Mouse (Mus musculus) heart, postnatal 4 days (tissue): ENCODE measurements around the gene Sys1. TPM values are rescaled to one million over a fixed set of nuclear protein-coding genes. Genes with fewer than 3 reads are reported as not detected.

ENCODE experiments used
- DNase-seq: peaks from one replicate; pipeline ENCODE4 v3.0.0; 2021
- total RNA-seq, 2 experiments: library from RNA; stranded (reverse); gene quantifications; 2 replicates each; pipeline ENCODE4 v1.2.3; 2021

Sys1 gene
- total RNA-seq, 2 experiments from 2014 or later = 20.2 to 23.1 TPM

DNA sequence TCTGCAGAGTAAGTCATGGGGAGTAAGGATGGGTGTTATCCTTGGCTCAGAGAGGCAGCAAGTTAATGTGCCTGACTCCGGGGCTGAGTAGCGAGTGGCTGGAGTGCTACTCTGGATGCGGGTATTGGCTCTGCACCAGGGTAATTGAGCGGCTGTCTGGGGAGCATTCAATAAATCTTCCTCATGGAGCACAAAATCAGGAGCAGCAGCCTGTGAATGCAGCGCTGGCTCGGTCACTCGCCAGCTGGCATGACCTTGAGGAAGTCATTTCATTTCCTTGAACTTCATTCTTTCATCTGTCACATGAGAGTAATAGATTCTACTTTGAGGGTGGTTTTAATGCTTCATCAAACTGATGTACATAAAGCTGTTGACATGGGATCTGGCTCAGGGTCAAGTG lies 43.7 kb downstream of the Sys1 start:
- no peak for DNase-seq

DNA sequence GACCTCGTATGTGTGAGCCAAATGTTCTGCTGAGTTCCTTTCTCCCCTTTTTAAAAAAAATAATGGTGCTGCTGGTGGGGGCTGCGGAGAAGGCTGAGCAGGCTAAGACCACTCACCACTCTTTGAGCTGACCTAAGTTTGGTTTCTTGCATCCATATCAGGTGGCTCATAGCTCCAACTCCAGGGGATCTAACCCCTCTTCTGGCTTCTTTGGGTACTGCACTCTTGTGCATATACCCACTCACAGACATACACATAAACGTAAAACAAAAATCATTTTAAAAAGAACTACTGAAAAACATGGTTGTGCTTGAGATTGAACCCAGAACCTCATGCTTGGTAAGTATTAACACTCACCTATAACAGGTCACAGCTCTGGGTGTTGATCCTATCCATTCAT lies 48.2 kb downstream of the Sys1 start:
- DNase-seq = no peak

DNA sequence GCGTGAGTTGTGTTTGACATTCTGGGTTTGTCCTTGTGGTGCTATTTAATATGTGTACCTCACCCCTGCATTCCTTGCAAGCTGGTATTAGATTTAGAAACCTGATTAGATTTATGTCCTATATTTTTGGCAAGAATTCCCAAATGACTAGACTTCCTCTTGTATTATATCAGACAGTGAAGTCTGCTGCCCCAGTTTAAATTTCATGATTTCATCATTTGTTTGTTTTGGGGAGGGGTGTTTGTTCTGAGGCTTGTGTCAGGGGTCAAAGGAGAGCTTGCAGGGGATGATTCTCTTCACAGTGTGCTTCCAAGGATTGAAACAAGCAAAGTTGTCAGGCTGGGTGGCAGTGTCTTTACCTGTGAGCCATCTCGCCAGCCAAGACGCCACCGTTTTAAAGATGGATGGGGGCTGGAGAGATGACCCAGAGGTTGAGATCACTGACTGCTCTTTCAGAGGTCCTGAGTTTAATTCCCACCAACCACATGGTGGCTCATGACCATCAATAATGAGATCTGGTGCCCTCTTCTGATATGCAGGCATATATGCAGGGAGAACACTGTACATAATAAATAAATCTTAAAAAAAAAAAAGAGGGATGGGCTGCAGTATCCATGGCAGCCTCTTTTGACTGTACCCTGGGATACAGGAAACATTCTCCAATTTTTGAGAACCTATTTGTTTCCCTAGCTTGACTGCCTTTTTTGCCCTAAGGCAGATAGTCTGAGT lies 49.0 kb downstream of the Sys1 start:
- DNase-seq = no peak

- DNase-seq = no peak
Observed at GRCm38 (mm10) chr2:164507811-164508210, 51.0 kb downstream of the Sys1 start.

GRCm38 (mm10) chr2:164510621-164511190 lies 53.9 kb downstream of the Sys1 start:
- DNase-seq = no peak

DNA sequence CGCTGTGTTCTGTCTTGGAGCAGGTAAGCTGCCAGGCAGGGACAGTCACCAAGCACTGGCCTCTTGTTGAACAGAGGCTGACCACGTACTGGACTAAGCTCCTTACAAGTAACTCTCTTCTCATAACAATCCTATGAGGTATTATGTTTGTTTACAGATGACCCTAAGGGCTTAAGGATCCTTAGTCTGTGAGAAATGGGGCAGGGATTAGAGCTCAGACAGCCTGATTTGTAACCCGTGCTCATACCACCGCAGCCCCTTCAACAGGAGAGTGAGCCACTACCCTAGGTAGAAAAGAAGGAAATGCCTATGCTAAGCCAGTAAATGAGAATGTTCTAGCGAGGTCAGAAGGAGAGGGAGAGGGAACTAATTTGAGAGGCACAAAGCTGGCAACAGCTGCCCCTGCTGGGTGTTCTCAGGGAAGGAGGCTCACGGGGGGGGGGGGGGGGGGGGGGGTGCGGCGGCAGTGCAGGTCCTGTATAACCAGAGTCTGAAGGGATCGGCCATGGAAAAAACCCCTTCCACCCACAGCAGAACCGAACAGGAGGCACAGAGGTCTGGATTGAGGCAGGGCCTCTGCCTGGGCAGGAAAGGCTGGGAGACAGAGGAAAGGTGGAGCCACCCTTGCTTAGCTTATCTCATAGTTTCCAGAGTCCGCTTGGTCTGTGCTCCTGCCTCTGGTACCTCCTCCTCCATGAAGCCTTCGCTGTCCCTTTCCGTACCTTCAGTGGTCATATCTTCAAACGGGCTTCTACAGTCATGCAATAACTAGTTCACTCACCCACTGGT lies 55.6 kb downstream of the Sys1 start:
- no peak for DNase-seq

DNA sequence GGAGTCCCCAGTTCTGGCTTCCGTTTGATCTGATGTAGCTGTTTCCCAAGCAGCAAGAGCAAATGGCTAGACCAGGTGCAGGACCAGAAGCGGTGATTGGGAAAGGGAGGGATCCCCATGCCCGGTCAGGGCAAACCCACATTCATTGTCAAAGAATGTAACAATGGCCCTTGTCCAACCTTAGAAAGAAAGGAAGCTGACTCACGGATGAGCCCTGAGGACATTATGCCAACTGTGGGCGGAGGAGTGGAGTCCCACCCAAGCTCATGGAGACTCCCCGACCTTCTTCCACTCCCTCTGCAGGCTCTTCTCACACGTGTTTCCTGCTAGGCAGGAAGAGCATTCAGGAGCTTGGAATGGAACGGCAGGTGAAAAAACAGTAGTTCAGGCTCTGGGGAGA lies 56.6 kb downstream of the Sys1 start:
- peak; percentile 57 for DNase-seq

DNA sequence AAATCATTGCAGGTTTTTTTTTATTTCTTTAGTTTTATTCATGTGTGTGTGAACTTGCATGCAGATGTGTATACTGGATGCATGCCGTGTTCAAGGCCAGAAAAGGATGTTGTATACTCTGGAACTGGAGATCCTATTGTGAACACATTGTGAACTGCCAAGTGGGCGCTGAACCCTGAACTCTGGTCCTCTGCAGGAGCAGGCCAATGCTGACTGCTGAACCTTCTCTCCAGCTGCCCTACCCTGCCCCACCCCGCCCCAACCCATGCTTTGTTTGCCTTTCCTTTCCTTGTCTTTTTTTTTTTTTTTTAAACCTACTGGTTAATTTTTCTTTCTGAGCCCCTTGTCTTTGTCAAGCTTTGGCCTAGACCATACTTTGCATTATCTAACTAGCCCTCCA lies 58.2 kb downstream of the Sys1 start:
- no peak for DNase-seq

DNA sequence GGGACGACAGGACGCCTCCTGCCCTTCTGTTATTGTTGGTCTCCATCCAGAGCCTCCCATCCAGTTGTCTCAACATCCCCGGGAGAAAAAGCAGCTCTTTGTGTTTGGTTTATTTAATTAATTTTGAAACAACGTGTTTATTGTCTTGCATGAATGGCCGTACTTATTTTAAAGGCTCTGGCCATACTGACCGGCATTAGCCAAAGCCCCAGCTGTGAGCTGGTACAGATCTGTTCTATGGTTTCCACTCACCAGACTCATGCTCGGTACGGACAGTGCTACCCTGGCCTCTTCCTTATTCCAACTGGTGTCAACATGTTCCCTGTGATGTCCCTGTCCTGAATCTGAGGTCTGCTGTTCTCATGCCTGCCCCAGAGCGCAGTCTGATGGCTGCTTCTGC lies 59.1 kb downstream of the Sys1 start:
- DNase-seq = no peak

DNA sequence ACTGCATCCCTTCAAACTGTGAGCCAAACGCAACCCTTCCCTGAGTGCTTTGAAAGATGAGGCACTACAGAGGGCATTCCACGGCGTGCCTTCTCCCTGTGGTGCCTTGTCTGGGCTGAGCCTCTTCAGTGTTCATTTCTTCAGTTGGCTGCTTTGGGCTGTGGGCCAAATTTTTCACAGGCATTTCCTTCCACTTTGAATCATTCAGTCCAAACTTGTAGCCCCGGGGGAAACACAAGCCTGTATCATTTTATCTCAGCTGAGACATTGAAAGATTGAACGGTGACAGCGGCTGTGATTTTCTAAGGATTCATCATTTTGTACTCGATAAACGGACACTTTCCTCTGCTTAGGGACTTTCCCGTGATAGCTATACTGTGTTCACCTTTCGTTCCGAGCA lies 59.8 kb downstream of the Sys1 start:
- no peak for DNase-seq

GRCm38 (mm10) chr2:164517485-164518221 lies 60.9 kb downstream of the Sys1 start:
- DNase-seq = peak; percentile 74

- no peak for DNase-seq
Observed at GRCm38 (mm10) chr2:164518266-164519170, 61.8 kb downstream of the Sys1 start.

- no peak for DNase-seq
Observed at GRCm38 (mm10) chr2:164519171-164519526, 62.4 kb downstream of the Sys1 start.

- DNase-seq = peak; percentile 68
Observed at GRCm38 (mm10) chr2:164520782-164521181, 64.0 kb downstream of the Sys1 start.

DNA sequence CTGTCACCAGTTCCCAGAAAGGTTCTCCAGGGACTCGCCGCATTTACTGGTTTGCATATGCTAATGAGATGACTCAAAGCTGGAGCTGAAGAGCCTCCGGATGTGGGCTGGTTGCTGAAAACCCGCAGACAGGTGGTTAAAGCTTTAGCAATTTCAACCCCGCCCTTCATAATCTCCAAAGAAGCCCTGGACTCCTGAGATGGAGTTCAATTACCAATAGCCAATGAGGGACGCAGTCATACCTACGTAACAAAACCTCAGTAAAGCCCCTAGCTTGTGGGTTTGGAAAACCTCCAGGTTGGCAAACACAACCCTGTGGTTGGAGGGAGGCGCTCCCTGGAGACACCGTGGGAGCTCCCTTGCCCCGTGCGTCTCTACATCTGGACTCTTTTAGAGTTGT lies 65.1 kb downstream of the Sys1 start:
- DNase-seq = no peak

DNA sequence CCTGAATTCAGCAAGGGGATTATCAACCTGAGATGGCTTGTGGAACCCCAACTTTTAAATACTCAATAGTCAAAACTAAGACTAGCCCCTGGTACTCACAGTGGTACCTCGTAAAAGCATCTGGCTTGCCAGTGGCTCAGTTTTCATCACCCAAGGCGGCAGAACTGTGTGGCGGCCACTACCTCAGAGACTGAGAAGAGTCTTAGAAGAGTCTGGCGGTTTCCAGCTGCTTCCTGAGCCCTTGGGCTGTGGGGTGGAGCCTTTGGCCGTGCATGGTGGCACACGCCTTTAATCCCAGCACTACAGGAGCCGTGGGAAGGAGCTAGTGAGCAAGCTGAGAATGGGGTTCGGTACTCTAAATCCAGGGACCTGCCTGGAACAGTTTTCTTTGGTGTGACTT lies 65.5 kb downstream of the Sys1 start:
- DNase-seq = no peak

DNA sequence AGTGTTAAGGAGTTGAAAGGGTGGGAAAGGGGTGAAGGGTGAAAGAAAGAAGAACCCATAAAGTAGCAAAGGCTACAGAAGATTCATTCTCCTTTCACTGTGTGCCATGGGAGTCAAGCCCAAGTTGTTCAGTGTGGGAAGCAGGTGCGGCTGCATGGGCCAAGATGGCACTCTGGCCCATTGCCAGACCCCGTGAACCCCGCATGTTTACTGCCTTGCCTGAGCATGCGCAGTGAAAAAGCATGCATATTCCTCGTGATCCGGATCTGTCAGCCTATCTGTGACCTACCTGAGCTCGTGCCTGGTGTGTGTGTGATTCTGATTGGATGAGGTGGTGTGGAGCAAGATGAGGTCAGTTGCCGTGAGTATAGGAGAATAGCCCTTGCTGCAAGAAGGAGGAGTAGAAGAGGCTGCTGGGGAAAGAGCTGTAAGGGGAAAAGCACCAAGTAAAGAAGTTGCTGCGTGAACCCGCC lies 66.6 kb downstream of the Sys1 start:
- no peak for DNase-seq

DNA sequence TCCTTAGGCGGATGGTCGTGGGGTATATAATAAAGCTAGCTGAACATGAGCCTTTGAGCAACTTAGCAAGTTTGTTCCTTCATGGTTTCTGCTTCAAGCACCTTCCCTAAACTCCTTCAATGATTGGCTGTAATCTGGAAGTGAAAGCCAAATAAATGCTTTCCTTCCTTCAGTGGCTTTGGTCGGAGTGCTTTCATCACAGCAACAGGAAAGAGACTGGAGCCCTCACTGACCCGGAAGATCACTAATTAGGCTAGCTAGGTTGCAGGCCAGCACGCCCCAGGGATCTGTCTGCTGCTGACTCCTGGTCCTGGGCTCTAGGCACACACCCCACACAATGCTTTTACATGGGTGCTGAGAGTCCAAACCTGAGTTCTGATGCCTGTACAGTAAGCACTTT lies 71.8 kb downstream of the Sys1 start:
- no peak for DNase-seq
